Mouse (Mus musculus) lung, postnatal 0 days (tissue): ENCODE results near the gene Agbl1. TPM values are rescaled to one million over a fixed set of nuclear protein-coding genes. Genes with fewer than 3 reads are reported as not detected.

Experiments
- ATAC-seq: fragments of 200-750 bp; cut with Nextera tagmentation; 2 replicates; pipeline ENCODE4 v1.8.0; 2017; ENCODE audit warnings: moderate library complexity
- DNase-seq: peaks from one replicate; pipeline ENCODE4 v3.0.0-alpha.2; 2016; ENCODE audit warnings: low spot score
- H3K27ac ChIP-seq: fragments of 300-500 bp; sonication (generic); 2 replicates; pipeline ENCODE4 v1.5.1; 2014; ENCODE audit warnings: antibody characterized with exemption, mild to moderate bottlenecking, low read length, mixed read lengths
- H3K27me3 ChIP-seq: fragments of 300-500 bp; sonication (generic); replicated peaks from 2 replicates; pipeline ENCODE4 v1.6.1; 2014; ENCODE audit warnings: low read length, mixed read lengths; ENCODE audit not compliant: insufficient read depth
- H3K36me3 ChIP-seq: fragments of 300-500 bp; sonication (generic); 2 replicates; pipeline ENCODE4 v1.6.1; 2014; ENCODE audit warnings: low read length, mixed read lengths; ENCODE audit not compliant: insufficient read depth
- H3K4me1 ChIP-seq: fragments of 300-500 bp; sonication (generic); 2 replicates; pipeline ENCODE4 v1.6.1; 2014; ENCODE audit warnings: antibody characterized with exemption, low read depth, low read length, mixed read lengths; ENCODE audit not compliant: insufficient read depth
- H3K4me2 ChIP-seq: fragments of 300-500 bp; sonication (generic); replicated peaks from 2 replicates; pipeline ENCODE4 v1.6.1; 2014; ENCODE audit warnings: low read depth, mild to moderate bottlenecking, low read length, moderate library complexity, mixed read lengths
- H3K4me3 ChIP-seq: fragments of 300-500 bp; sonication (generic); 2 replicates; pipeline ENCODE4 v1.5.1; 2014; ENCODE audit warnings: low read depth, low read length
- H3K9ac ChIP-seq: fragments of 300-500 bp; sonication (generic); replicated peaks from 2 replicates; pipeline ENCODE4 v1.6.1; 2014; ENCODE audit warnings: low read depth, mild to moderate bottlenecking
- H3K9me3 ChIP-seq: fragments of 300-500 bp; sonication (generic); 2 replicates; pipeline ENCODE4 v1.6.1; 2016; ENCODE audit warnings: low read length, mixed read lengths
- CTCF ChIP-seq: IDR thresholded peaks from 2 replicates; pipeline ENCODE4 v1.5.1; 2016; ENCODE audit warnings: antibody characterized with exemption, mild to moderate bottlenecking
- EP300 ChIP-seq: IDR thresholded peaks from 2 replicates; pipeline ENCODE4 v1.6.1; 2016; ENCODE audit warnings: antibody characterized with exemption, mild to moderate bottlenecking, control low read depth
- WGBS: fragments of 180-500 bp; shearing (Covaris S2); extraction: QIAGEN DNeasy Blood & Tissue Kit; methylation state at CpG from one replicate; pipeline ENCODE4 v1.1.7; 2014; 5-methylcytosine and 5-hydroxymethylcytosine counted together
- polyA plus RNA-seq: library from polyadenylated mRNA; unstranded; fragments of >200 nt; fragmentation: Nextera tagmentation; extraction: Ambion mirVana; gene quantifications from 2 replicates; pipeline ENCODE4 v1.2.1, GENCODE M21; 2015

Gene Agbl1
- polyA plus RNA-seq, 1 experiment from 2014 or later = not detected

DNA sequence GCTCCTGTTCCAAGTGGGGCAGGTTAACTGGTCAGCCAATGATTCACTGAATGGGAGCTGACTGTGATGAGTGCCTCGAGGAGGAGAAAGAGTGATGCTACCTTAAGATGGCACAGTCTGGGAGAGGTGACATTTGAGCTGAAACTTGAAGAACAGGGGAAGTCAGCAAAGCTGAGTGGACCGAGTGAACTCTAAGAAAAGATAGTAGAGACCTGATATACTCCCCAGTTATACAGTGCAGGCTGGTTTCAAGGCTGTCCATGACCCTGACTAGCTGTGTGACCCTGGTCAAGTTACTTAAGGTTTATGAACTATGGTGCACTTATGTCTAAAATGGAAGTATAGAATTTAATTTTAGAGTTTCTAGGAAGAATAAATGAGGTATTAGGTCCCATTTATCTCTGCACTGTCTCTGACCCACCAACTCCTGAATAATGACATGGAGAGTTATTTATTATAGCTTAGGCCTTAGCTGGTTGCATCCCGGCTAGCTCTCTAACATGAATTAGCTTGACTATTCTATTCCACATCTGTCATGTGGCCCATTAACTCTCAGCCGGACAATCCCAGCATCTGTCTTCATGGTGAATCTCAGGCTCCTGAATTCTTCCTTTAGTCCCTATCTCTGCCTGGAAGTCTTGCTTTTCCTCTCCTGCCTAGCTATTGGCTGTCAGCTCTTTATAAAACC lies 92.3 kb downstream of the Agbl1 start:
- Histone ChIP-seq H3K36me3 (no peaks in the 10 kb centered on the region), H3K9me3 (no peaks in the 10 kb centered on the region), H3K4me3 (no peak overlapping the region), H3K9ac (no peak overlapping the region), H3K27me3 (no peaks in the 10 kb centered on the region), H3K4me2 (no peak overlapping the region), H3K4me1 (no peaks in the 10 kb centered on the region), H3K27ac (no peak overlapping the region)
- 68% methylated on average over 4 of the region's 4 CpGs for WGBS
- DNase-seq = no peak
- no peak for TF ChIP-seq EP300
- no peak for TF ChIP-seq CTCF
- ATAC-seq = no peak

DNA sequence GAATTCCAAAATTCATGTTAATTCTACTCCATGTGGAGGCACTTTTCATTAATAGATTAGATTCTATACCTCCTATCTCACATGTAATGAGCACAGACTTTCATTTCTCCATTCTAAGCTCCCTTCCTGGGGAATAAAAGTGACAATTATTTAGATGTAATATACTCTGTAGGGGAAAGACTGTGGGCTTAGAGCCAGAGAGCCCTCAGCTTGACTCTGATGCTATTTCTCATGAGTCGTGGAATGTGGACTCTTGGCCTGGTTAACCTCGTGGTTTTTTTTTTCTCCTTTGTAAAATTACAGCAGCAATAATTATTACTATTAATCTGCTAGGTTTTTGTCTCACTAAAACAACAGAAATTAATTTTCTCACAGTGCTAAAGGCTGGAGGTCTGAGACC lies 96.4 kb downstream of the Agbl1 start:
- Histone ChIP-seq H3K27ac (no peak overlapping the region), H3K4me3 (no peak overlapping the region), H3K4me1 (no peaks in the 10 kb centered on the region), H3K27me3 (no peaks in the 10 kb centered on the region), H3K9me3 (no peaks in the 10 kb centered on the region), H3K4me2 (no peak overlapping the region), H3K36me3 (no peaks in the 10 kb centered on the region), H3K9ac (no peak overlapping the region)
- whole genome bisulfite sequencing = 36% methylated on average over 2 of the region's 2 CpGs
- DNase-seq (no peak), ATAC-seq (no peak)
- TF ChIP-seq CTCF (no peak), EP300 (no peak)

- TF ChIP-seq EP300 (no peak), CTCF (no peak)
- H3K36me3 ChIP-seq = no peaks in the 10 kb centered on the region
- 92% methylated on average over 4 of the region's 4 CpGs for WGBS
- no peaks in the 10 kb centered on the region for H3K4me1 ChIP-seq
- H3K4me2 ChIP-seq = no peak overlapping the region
- ATAC-seq (no peak), DNase-seq (no peak)
- H3K4me3 ChIP-seq = no peak overlapping the region
- no peaks in the 10 kb centered on the region for H3K9me3 ChIP-seq
- H3K27me3 ChIP-seq = no peaks in the 10 kb centered on the region
- no peak overlapping the region for H3K9ac ChIP-seq
- H3K27ac ChIP-seq = no peak overlapping the region
These were observed 109.6 kb downstream of the Agbl1 start for GRCm38 (mm10) chr7:76339308-76339707.

DNA sequence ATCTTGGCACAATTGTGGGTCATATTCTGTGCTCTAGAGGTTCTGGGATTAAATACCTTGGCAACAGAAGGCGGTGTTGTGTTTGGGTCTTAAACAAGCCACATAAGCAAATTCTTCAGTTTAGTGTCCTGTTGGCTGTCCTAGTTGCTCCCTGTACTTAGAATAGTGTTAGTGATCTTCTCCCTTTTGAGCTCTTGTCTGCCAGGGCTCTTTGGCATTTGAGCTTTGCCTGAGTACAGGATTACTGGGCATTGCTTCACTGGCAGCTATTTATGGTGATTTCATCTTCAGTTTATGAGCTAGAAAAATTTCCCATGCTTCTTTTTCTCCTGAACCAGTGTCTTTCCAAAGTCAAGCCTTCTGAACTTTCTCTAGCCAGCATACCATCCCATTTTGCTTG lies 111.9 kb downstream of the Agbl1 start:
- no peak overlapping the region for H3K9ac ChIP-seq
- no peak overlapping the region for H3K4me3 ChIP-seq
- no peaks in the 10 kb centered on the region for H3K27me3 ChIP-seq
- no peaks in the 10 kb centered on the region for H3K4me1 ChIP-seq
- TF ChIP-seq CTCF = no peak
- TF ChIP-seq EP300 = no peak
- DNase-seq (no peak), ATAC-seq (no peak)
- WGBS = 91% methylated on average over 1 of the region's 1 CpGs
- no peaks in the 10 kb centered on the region for H3K36me3 ChIP-seq
- no peak overlapping the region for H3K27ac ChIP-seq
- no peaks in the 10 kb centered on the region for H3K9me3 ChIP-seq
- no peak overlapping the region for H3K4me2 ChIP-seq

DNA sequence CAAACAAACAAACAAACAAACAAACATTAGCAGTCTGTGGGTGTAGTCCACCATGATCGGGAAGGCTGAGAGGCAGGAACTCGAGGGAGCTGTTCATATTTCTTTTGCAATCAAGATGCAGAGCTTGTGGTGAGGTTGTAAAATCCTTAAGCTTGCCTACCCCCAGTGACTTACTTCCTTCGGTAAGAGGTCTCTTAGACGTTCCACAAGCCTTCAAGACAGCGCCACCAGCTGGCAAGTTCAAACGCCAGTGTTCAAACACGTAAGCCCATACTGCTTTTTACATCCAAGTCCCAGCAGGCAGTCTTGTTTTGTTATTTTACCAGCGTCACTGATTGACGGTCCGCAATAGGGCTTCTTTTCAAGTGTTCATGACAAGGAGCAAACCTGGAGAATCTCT lies 123.8 kb downstream of the Agbl1 start:
- H3K4me3 ChIP-seq = no peak overlapping the region
- no peak for DNase-seq
- TF ChIP-seq CTCF = peak; percentile 32; the same call in 1 of the 2 replicates
- no peak for TF ChIP-seq EP300
- no peak for ATAC-seq
- no peaks in the 10 kb centered on the region for H3K4me1 ChIP-seq
- H3K4me2 ChIP-seq = no peak overlapping the region
- H3K36me3 ChIP-seq = no peaks in the 10 kb centered on the region
- 51% methylated on average over 10 of the region's 10 CpGs for WGBS
- no peak overlapping the region for H3K9ac ChIP-seq
- no peaks in the 10 kb centered on the region for H3K9me3 ChIP-seq
- no peaks in the 10 kb centered on the region for H3K27me3 ChIP-seq
- no peak overlapping the region for H3K27ac ChIP-seq

GRCm38 (mm10) chr7:76354510-76354909 lies 124.8 kb downstream of the Agbl1 start:
- no peak overlapping the region for H3K4me3 ChIP-seq
- H3K9me3 ChIP-seq = no peaks in the 10 kb centered on the region
- DNase-seq = peak; percentile 66
- WGBS = 21% methylated on average over 3 of the region's 3 CpGs
- no peak overlapping the region for H3K4me2 ChIP-seq
- H3K9ac ChIP-seq = no peak overlapping the region
- no peak overlapping the region for H3K27ac ChIP-seq
- H3K36me3 ChIP-seq = no peaks in the 10 kb centered on the region
- no peaks in the 10 kb centered on the region for H3K27me3 ChIP-seq
- no peak for ATAC-seq
- TF ChIP-seq CTCF (peak; percentile 74), EP300 (no peak)
- H3K4me1 ChIP-seq = no peaks in the 10 kb centered on the region

GRCm38 (mm10) chr7:76371269-76371668 lies 141.6 kb downstream of the Agbl1 start:
- Histone ChIP-seq H3K9ac (no peak overlapping the region), H3K4me3 (no peak overlapping the region), H3K9me3 (no peaks in the 10 kb centered on the region), H3K27ac (no peak overlapping the region), H3K27me3 (no peaks in the 10 kb centered on the region), H3K4me1 (no peaks in the 10 kb centered on the region), H3K36me3 (no peaks in the 10 kb centered on the region), H3K4me2 (no peak overlapping the region)
- no peak for TF ChIP-seq EP300
- TF ChIP-seq CTCF = no peak
- ATAC-seq (no peak), DNase-seq (no peak)
- WGBS = 64% methylated on average over 4 of the region's 4 CpGs
